Mouse (Mus musculus) heart, postnatal 14 days (tissue): ENCODE results near the gene Gm6993. TPM values are rescaled to one million over a fixed set of nuclear protein-coding genes. Genes with fewer than 3 reads are reported as not detected.
A peak's percentile ranks its signal among the peaks of the same experiment; 100 is the strongest.

Source experiments
- DNase-seq, 2 experiments: peaks; one replicate each; pipeline ENCODE4 v3.0.0; 2021 to 2022
- intact Hi-C: fragments of 180-260 bp; cut with DNase I; formaldehyde crosslinking; loops from one replicate; pipeline ENCODE4 v1.15.1; 2025
- total RNA-seq, 2 experiments: library from RNA; stranded (reverse); gene quantifications; 2 replicates each; pipeline ENCODE4 v1.2.3; 2021

Gene Gm6993
- total RNA-seq, 2 experiments from 2014 or later: not detected

- intact Hi-C loops: loop anchor here (5.0 kb wide), 2 partner anchors 122 to 142 kb away; no protein-coding TSS in a partner anchor
- no peak for DNase-seq
These were observed 28.5 kb downstream of the Gm6993 start for GRCm38 (mm10) chr12:31269020-31269597.

GRCm38 (mm10) chr12:31270361-31270760 lies 29.8 kb downstream of the Gm6993 start:
- intact Hi-C loops: no loop called here
- DNase-seq: no peak

GRCm38 (mm10) chr12:31270776-31271175 lies 30.2 kb downstream of the Gm6993 start:
- intact Hi-C loops: no loop called here
- no peak for DNase-seq

- peak; percentile 60 to 67 for DNase-seq
These were observed 30.9 kb downstream of the Gm6993 start for GRCm38 (mm10) chr12:31271361-31272011.

GRCm38 (mm10) chr12:31272012-31272735 lies 31.6 kb downstream of the Gm6993 start:
- intact Hi-C loops: no loop called here
- no peak for DNase-seq

More at GRCm38 (mm10) chr12:31271361-31272011, 30.9 kb downstream of the Gm6993 start:
- intact Hi-C loops: no loop called here

- intact Hi-C loops: no loop called here
- DNase-seq: no peak
These were observed 32.3 kb downstream of the Gm6993 start for GRCm38 (mm10) chr12:31272846-31273245.

- intact Hi-C loops: no loop called here
These were observed 33.1 kb downstream of the Gm6993 start for GRCm38 (mm10) chr12:31273646-31274045.

GRCm38 (mm10) chr12:31275411-31275810 lies 34.8 kb downstream of the Gm6993 start:
- intact Hi-C loops: no loop called here
- DNase-seq: peak; percentile 31 to 36

More at GRCm38 (mm10) chr12:31273646-31274045, 33.1 kb downstream of the Gm6993 start:
- DNase-seq: no peak

- no peak for DNase-seq
- intact Hi-C loops: no loop called here
These were observed 37.7 kb downstream of the Gm6993 start for GRCm38 (mm10) chr12:31278270-31278669.

- intact Hi-C loops: no loop called here
- DNase-seq: no peak
These were observed 39.7 kb downstream of the Gm6993 start for GRCm38 (mm10) chr12:31280318-31280717.

- DNase-seq: no peak
These were observed 40.6 kb downstream of the Gm6993 start for GRCm38 (mm10) chr12:31281100-31281591.

GRCm38 (mm10) chr12:31282241-31282640 lies 41.7 kb downstream of the Gm6993 start:
- intact Hi-C loops: no loop called here
- no peak for DNase-seq

More at GRCm38 (mm10) chr12:31281100-31281591, 40.6 kb downstream of the Gm6993 start:
- intact Hi-C loops: no loop called here

GRCm38 (mm10) chr12:31283131-31283530 lies 42.6 kb downstream of the Gm6993 start:
- no peak for DNase-seq
- intact Hi-C loops: no loop called here

- intact Hi-C loops: no loop called here
- no peak for DNase-seq
These were observed 43.1 kb downstream of the Gm6993 start for GRCm38 (mm10) chr12:31283617-31284136.

GRCm38 (mm10) chr12:31289046-31289445 lies 48.5 kb downstream of the Gm6993 start:
- intact Hi-C loops: no loop called here
- DNase-seq: no peak

Other genes with a start within 250 kb of the Gm6993 start
- gene Fam110c, start 166.9 kb upstream of the Gm6993 start, total RNA-seq: under 1 TPM; 0.15 to 0.72 TPM
- 100 to 1,000 TPM; 158 to 162 TPM for gene Lamb1, start 24.5 kb downstream of the Gm6993 start, total RNA-seq
- 100 to 1,000 TPM; 382 to 401 TPM for gene Dld, start 110.7 kb downstream of the Gm6993 start, total RNA-seq
- 1 to 10 TPM; 1.1 to 2.0 TPM for gene Slc26a3, start 150.1 kb downstream of the Gm6993 start, total RNA-seq